Mouse (Mus musculus) liver, embryonic 15.5 days (tissue): Measurements from ENCODE around the gene Slc16a7. TPM values are rescaled to one million over a fixed set of nuclear protein-coding genes. Genes with fewer than 3 reads are reported as not detected.

ENCODE experiments used
- ATAC-seq: fragments of 200-750 bp; cut with Nextera tagmentation; 2 replicates; pipeline ENCODE4 v1.8.0; 2017; ENCODE audit warnings: moderate number of reproducible peaks, mild to moderate bottlenecking, moderate library complexity; ENCODE audit not compliant: insufficient read depth
- H3K27ac ChIP-seq: fragments of 300-500 bp; sonication (generic); replicated peaks from 2 replicates; pipeline ENCODE4 v1.5.1; 2015; ENCODE audit warnings: mild to moderate bottlenecking, inconsistent platforms
- H3K27me3 ChIP-seq: fragments of 300-500 bp; sonication (generic); 2 replicates; pipeline ENCODE4 v1.6.1; 2015; ENCODE audit warnings: mild to moderate bottlenecking, inconsistent platforms
- H3K36me3 ChIP-seq: fragments of 300-500 bp; sonication (generic); replicated peaks from 2 replicates; pipeline ENCODE4 v1.6.1; 2015; ENCODE audit warnings: moderate library complexity, mild to moderate bottlenecking, inconsistent platforms
- H3K4me1 ChIP-seq: fragments of 300-500 bp; sonication (generic); replicated peaks from 2 replicates; pipeline ENCODE4 v1.6.1; 2015; ENCODE audit warnings: inconsistent platforms
- H3K4me2 ChIP-seq: fragments of 300-500 bp; sonication (generic); 2 replicates; pipeline ENCODE4 v1.6.1; 2015; ENCODE audit warnings: moderate library complexity, mild to moderate bottlenecking, inconsistent platforms
- H3K4me3 ChIP-seq: fragments of 300-500 bp; sonication (generic); replicated peaks from 2 replicates; pipeline ENCODE4 v1.5.1; 2015; ENCODE audit warnings: mild to moderate bottlenecking, inconsistent platforms
- H3K9ac ChIP-seq: fragments of 300-500 bp; sonication (generic); 2 replicates; pipeline ENCODE4 v1.6.1; 2015; ENCODE audit warnings: moderate library complexity, mild to moderate bottlenecking, inconsistent platforms
- H3K9me3 ChIP-seq: fragments of 300-500 bp; sonication (generic); replicated peaks from 2 replicates; pipeline ENCODE4 v1.6.1; 2016; ENCODE audit warnings: inconsistent platforms
- WGBS: fragments of 180-500 bp; shearing (Covaris S2); methylation state at CpG from one replicate; pipeline ENCODE4 v1.1.7; 2015; ENCODE audit warnings: mixed read lengths; ENCODE audit not compliant: insufficient replicate concordance; 5-methylcytosine and 5-hydroxymethylcytosine counted together
- polyA plus RNA-seq: library from polyadenylated mRNA; unstranded; fragments of >200 nt; fragmentation: Nextera tagmentation; extraction: Ambion mirVana; gene quantifications from 2 replicates; pipeline ENCODE4 v1.2.1, GENCODE M21; 2015

Slc16a7 gene
- polyA plus RNA-seq, 1 experiment from 2014 or later: 11.6 TPM

DNA sequence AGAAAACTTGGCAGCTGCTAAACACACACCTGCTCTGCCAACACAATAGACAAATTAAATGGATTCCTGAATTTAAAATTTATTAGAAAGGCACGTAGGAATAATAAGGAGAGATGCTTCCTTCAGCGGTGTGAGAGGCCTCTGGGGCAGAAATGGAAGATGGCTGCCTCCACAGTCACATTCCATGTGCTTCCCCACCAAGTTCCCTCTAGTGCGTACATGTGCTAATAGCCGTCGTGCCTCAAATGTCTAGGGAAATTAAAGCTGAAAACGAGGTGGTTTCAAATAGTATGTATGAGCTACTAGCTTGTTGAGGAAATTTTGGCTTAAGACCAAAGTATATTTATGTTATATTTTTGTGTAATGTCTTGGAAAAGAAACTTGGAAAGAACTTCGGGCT is 36.5 kb downstream of the Slc16a7 start:
- Histone ChIP-seq H3K4me3 (no peak overlapping the region), H3K27ac (no peak overlapping the region), H3K9me3 (no peaks in the 10 kb centered on the region), H3K9ac (no peak overlapping the region), H3K27me3 (no peaks in the 10 kb centered on the region), H3K4me1 (no peaks in the 10 kb centered on the region), H3K4me2 (no peak overlapping the region), H3K36me3 (no peaks in the 10 kb centered on the region)
- no peak for ATAC-seq
- WGBS: 75% methylated on average over 7 of the region's 7 CpGs

DNA sequence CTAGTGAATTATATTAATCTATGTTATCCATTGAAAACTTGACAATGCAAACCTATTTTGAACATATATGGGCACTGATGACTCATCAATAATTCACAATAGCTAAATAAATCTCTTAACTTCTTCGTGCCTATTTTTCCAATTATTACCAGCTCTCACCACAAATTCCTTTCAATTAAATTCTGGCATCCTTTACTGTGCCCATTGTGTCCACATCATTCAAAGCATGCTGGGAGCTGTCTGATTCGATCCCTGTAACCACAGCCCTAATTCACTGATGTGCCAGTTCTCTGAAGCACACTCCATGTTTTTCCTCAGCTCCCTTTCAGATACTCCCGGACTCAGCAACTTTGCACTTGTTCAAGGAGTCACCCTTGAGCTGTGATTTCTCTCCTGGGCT is 41.1 kb downstream of the Slc16a7 start:
- H3K36me3 ChIP-seq: no peaks in the 10 kb centered on the region
- no peak overlapping the region for H3K4me3 ChIP-seq
- H3K9ac ChIP-seq: no peak overlapping the region
- ATAC-seq: no peak
- H3K27ac ChIP-seq: no peak overlapping the region
- no peaks in the 10 kb centered on the region for H3K4me1 ChIP-seq
- no peaks in the 10 kb centered on the region for H3K9me3 ChIP-seq
- no peaks in the 10 kb centered on the region for H3K27me3 ChIP-seq
- 45% methylated on average over 3 of the region's 3 CpGs for WGBS
- H3K4me2 ChIP-seq: no peak overlapping the region

DNA sequence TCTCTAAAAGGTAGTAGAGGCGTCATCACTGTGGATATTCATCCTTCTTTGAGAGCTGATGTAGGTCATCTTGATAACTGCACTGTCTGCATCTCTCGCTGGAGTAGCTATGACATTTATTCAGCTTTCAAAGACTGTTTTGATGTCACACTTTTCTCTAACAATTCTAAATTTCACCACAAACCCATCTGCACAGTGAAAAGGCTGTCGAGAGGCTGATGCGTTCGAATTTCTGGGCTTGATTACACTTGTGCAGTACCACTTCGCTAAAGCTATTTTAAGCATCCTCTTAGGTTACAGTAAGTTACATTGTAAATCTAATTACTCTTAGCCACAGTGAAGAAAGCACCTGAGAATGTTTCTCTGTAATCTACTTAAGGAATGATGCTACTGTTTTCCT is 42.1 kb downstream of the Slc16a7 start:
- H3K4me3 ChIP-seq: no peak overlapping the region
- H3K9ac ChIP-seq: no peak overlapping the region
- H3K36me3 ChIP-seq: no peaks in the 10 kb centered on the region
- H3K9me3 ChIP-seq: no peaks in the 10 kb centered on the region
- H3K27ac ChIP-seq: no peak overlapping the region
- no peak for ATAC-seq
- H3K27me3 ChIP-seq: no peaks in the 10 kb centered on the region
- no peak overlapping the region for H3K4me2 ChIP-seq
- H3K4me1 ChIP-seq: no peaks in the 10 kb centered on the region
- WGBS: 65% methylated on average over 6 of the region's 6 CpGs

DNA sequence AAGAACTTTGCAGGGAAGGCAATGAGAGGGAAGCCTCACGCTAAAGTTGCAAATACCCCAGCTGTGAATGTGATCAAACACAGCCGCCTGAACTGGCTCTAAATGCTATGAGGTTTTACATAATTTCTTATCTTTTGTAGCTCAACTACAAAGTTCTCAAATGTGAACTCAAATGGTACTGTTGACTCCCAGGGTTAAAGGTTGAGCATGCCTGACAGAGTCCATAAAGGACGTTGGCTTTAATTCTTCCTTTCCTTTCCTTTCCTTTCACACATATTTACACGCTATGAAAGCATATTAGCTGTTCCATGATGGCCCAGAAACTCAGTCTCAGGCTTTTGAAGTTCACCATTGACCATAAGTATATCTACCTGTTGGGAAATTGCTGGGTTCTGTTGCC is 42.9 kb downstream of the Slc16a7 start:
- H3K36me3 ChIP-seq: no peaks in the 10 kb centered on the region
- H3K9ac ChIP-seq: no peak overlapping the region
- 48% methylated on average over 4 of the region's 4 CpGs for WGBS
- no peak overlapping the region for H3K4me3 ChIP-seq
- no peak for ATAC-seq
- H3K27me3 ChIP-seq: no peaks in the 10 kb centered on the region
- H3K4me2 ChIP-seq: no peak overlapping the region
- no peaks in the 10 kb centered on the region for H3K4me1 ChIP-seq
- H3K9me3 ChIP-seq: no peaks in the 10 kb centered on the region
- H3K27ac ChIP-seq: no peak overlapping the region

DNA sequence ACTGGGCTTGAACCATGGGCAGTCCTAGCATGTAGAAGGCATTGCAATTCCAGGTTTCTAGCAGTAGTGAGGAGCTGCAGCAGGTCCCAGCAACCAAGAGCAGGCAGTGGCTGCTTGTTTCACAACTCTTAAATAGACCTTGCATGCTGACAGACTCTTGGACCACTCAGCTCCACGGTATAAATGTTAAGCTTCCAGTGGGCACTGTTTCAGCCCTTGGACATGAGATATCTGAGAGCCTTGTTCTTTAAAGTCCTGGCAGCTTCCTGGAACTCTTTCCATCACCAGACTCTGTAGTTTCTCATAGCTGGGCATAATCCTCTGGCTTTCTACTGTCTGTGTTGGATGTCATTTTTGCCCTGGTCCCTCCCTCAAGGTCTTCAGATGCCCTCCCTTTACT is 43.7 kb downstream of the Slc16a7 start:
- Histone ChIP-seq H3K27me3 (no peaks in the 10 kb centered on the region), H3K9ac (no peak overlapping the region), H3K36me3 (no peaks in the 10 kb centered on the region), H3K9me3 (no peaks in the 10 kb centered on the region), H3K27ac (no peak overlapping the region), H3K4me3 (no peak overlapping the region), H3K4me2 (no peak overlapping the region), H3K4me1 (no peaks in the 10 kb centered on the region)
- no peak for ATAC-seq
- WGBS: 38% methylated on average over 1 of the region's 1 CpGs

DNA sequence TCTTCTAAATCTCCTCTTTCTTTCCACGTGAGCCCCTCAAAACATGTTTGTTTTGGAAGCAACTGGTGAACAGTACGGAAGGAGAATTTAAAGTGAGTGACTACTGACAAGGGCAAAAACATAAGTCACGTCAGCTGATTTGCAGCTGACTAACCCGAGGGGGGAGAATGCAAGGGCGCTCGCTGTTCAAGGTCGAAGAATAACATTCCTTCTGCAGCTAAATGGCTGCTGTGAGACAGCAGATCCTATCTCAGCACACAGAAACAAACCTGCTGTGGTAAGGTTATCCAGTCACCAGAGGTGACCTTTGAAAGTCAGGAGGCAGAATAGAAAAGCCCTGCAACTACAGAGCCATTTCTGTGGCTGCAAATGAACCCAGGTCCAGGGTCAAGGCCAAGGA is 47.1 kb downstream of the Slc16a7 start:
- no peak for ATAC-seq
- H3K27ac ChIP-seq: no peak overlapping the region
- H3K4me1 ChIP-seq: no peaks in the 10 kb centered on the region
- no peaks in the 10 kb centered on the region for H3K9me3 ChIP-seq
- H3K4me2 ChIP-seq: no peak overlapping the region
- 57% methylated on average over 7 of the region's 7 CpGs for WGBS
- H3K36me3 ChIP-seq: no peaks in the 10 kb centered on the region
- no peaks in the 10 kb centered on the region for H3K27me3 ChIP-seq
- no peak overlapping the region for H3K4me3 ChIP-seq
- no peak overlapping the region for H3K9ac ChIP-seq

DNA sequence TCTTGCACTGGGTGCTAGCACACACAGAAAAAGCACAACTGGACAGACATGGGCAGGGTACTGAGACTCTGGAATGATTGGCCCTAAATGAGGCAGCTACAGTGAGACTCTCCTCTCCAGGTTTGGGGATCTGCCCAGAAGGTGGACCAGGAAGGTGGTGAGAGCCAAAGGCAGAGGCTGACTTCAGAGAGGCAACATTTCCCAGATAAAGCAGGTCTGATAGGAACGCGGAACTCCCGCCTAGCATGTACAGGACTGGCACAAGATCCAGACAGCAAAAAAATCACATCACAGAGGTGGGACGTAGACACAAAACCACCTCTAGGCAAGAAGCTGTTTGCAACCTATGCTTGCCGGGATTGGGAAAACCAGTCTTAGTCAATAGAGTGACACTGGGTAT is 55.5 kb downstream of the Slc16a7 start:
- no peaks in the 10 kb centered on the region for H3K9me3 ChIP-seq
- 77% methylated on average over 5 of the region's 5 CpGs for WGBS
- no peaks in the 10 kb centered on the region for H3K27me3 ChIP-seq
- no peak overlapping the region for H3K4me3 ChIP-seq
- H3K36me3 ChIP-seq: no peaks in the 10 kb centered on the region
- H3K27ac ChIP-seq: no peak overlapping the region
- no peaks in the 10 kb centered on the region for H3K4me1 ChIP-seq
- no peak overlapping the region for H3K4me2 ChIP-seq
- no peak for ATAC-seq
- H3K9ac ChIP-seq: no peak overlapping the region

DNA sequence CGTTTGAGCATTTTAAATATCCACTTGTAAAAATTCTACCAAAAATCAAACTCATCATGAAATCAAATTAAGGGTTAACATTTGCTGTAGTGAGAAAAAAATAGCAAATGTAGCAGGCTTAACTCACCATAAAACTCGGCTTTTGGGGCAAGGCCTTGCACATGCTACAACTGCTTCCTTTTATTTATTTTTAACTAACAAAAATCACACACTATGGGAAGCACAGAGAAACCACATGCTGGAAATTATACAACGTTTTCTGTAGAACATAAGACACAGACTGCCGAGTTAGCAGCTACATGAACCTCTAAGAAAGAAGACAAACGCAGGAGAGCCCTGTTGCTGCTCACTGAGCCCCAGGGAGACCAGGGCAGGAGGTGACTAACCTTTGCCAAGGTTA is 57.9 kb downstream of the Slc16a7 start:
- Histone ChIP-seq H3K27ac (no peak overlapping the region), H3K9ac (no peak overlapping the region), H3K27me3 (no peaks in the 10 kb centered on the region), H3K9me3 (no peaks in the 10 kb centered on the region), H3K36me3 (no peaks in the 10 kb centered on the region), H3K4me2 (no peak overlapping the region), H3K4me1 (no peaks in the 10 kb centered on the region), H3K4me3 (no peak overlapping the region)
- no peak for ATAC-seq
- WGBS: 20% methylated on average over 5 of the region's 5 CpGs

DNA sequence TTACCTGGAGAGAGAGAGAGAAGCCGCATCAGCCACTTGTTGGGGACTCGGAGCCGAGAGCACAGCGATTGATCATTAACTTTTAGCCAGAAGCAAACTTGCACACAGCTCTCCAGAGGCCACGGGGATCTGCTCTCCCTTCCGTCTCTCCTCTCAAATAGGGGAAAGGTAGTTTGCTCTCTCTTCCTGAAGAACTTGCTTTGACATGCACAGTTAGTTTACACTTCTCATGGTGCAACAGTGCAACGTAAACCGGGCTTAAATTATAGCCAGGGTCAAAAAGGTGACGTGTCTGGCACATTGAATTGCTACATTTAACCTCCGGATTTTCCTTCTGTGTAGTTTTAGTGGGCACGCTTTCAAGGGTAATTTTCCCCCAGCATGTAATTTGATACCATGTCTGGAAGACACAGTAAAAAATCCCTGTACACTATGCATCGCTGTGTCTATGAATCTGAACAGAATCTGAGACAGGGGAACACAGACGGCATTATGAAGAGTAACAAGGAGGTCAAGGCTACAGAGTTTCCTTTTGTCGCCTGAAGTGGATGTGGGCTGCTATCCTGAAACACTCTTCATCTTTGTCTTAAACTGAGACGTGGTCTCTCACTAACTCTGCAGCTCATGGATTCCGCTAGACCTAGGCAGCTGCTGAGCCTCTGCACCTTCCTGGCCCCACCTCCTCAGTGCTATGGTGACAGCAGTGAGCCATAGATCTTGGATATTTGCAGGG is 60.8 kb downstream of the Slc16a7 start:
- Histone ChIP-seq H3K4me2 (peak overlapping the region; percentile 31), H3K27me3 (no peaks in the 10 kb centered on the region), H3K4me1 (peaks cover 4% of the 10 kb centered on the region; the same call in 1 of the 2 replicates), H3K27ac (0 out of 2 replicates have a peak overlapping the region, but pooled peaks have one; percentile 38), H3K4me3 (peak overlapping the region; percentile 31; the same call in 1 of the 2 replicates), H3K9ac (no peak overlapping the region), H3K9me3 (no peaks in the 10 kb centered on the region), H3K36me3 (no peaks in the 10 kb centered on the region)
- 51% methylated on average over 16 of the region's 16 CpGs for WGBS
- ATAC-seq: peak; percentile 51

DNA sequence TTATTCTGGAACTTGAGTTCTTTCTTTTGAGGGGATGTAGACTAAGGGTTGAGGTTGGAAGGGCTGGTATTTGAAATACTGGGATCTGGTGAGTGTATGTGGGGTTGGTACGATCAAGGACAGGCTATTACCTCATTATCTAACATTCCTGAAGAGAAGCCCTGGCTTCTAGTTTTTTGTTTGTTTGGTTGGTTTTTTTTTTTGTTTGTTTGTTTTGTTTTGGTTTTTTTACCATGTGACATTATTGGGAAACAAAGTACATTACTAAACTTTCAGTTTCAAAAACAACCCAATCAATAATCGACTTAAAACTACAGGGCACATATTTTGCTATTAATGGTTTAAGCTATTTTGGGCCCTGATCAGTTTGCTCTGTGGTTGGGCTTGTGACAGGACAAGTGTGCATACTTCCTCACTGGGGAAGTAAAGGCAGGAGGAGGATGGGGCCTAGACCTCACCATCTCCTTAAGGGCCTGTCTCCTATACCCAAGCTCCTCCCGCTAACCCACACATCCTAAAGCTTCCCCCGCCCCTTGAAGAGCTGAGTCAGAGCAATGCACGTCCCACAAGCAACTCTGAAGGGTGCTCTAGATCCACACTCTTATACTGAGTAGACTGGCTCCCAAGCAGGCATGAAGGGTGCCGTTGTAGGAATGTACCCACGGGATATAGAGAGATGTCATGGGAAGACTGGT is 64.2 kb downstream of the Slc16a7 start:
- Histone ChIP-seq H3K36me3 (no peaks in the 10 kb centered on the region), H3K4me2 (no peak overlapping the region), H3K27ac (no peak overlapping the region), H3K4me3 (no peak overlapping the region), H3K27me3 (no peaks in the 10 kb centered on the region), H3K4me1 (peaks cover 9% of the 10 kb centered on the region; the same call in 1 of the 2 replicates), H3K9me3 (no peaks in the 10 kb centered on the region), H3K9ac (no peak overlapping the region)
- WGBS: 41% methylated on average over 7 of the region's 7 CpGs
- ATAC-seq: no peak

DNA sequence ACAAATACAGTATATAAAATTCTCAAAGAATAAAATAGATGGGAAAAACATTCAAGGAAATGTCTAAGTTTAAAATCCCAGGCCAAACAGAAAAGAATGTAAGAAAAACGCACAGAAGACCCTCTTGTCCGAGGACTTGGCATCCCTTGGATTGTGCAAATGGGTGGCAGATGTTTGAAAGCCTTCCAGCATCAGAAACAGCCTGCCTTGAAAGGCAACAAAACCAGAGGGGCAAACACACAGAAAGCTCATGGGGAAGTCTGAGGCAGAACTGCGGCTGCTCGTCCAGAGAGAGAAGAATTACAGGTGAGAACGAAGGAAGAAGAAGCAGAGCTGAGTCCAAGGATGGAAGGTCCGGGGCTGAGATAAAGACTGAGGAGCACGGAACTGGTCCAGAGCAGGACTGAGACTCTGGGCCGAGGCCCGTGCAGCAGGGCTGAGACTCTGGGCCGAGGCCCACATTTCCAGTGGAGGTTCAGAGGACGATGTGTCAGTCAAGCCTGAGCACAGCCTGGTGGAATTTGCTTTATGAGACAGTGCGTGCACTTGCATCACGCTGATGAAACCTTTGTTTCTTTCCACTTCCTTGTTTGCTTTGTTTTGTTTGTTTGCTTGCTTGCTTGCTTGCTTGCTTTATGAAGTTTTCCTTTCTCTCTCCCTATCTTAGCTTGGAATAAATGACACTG is 65.0 kb downstream of the Slc16a7 start:
- ATAC-seq: 0 out of 2 replicates have a peak, but pooled peaks have one; percentile 23
- no peak overlapping the region for H3K4me3 ChIP-seq
- H3K4me1 ChIP-seq: peaks cover 9% of the 10 kb centered on the region; the same call in 1 of the 2 replicates
- 0 out of 2 replicates have a peak overlapping the region, but pooled peaks have one; percentile 38 for H3K27ac ChIP-seq
- H3K9me3 ChIP-seq: no peaks in the 10 kb centered on the region
- 62% methylated on average over 13 of the region's 13 CpGs for WGBS
- H3K4me2 ChIP-seq: no peak overlapping the region
- H3K9ac ChIP-seq: no peak overlapping the region
- no peaks in the 10 kb centered on the region for H3K36me3 ChIP-seq
- H3K27me3 ChIP-seq: no peaks in the 10 kb centered on the region
